Mouse (Mus musculus) liver, postnatal 0 days (tissue): ENCODE measurements around the gene Htt.

Experiments used
- CTCF ChIP-seq: sonication (generic); IDR thresholded peaks from 2 replicates; pipeline ENCODE4 v1.5.1; 2016; ENCODE audit warnings: antibody characterized with exemption, low read depth
- EP300 ChIP-seq: IDR thresholded peaks from 2 replicates; pipeline ENCODE4 v1.6.1; 2016; ENCODE audit warnings: antibody characterized with exemption, low read depth, mild to moderate bottlenecking

- TF ChIP-seq CTCF (no peak), EP300 (no peak)
Observed at GRCm38 (mm10) chr5:34941710-34942470, 180.3 kb downstream of the Htt start.
